Mouse (Mus musculus): ENCODE measurements around the gene Hrg. TPM values are rescaled to one million over a fixed set of nuclear protein-coding genes. Genes with fewer than 3 reads are reported as not detected.

Hrg gene
- not detected for total RNA-seq (2023)

GRCm38 (mm10) chr16:22950840-22951395 is at the start of gene Hrg:
TSS of gene Hrg (plus strand) at chr16:22951072.

DNA sequence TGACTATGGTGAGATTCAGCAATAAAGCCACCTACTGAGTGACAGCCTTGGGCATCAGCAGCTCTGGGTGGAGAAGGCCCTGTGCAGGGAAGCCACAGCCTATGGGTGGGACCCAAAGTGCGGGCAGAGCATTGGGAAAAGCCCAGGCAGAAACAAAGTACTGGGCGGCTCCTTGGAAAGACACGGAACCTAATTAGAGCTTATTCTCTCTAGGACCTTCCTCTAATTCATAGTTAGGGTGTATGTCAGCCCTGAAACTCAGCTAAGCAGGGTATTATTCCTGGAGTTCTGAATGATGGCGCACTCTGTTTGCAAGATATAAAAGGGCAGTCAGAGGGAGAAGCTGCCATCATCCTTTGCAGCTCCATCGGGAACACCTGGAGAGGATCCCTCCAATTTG is 32.8 kb upstream of the Hrg start, which contains the start of gene Fetub:
Fetub (plus strand) TSS at position 301 of the 400 bp plus-strand sequence.

Other genes starting within 250 kb of the Hrg start
- gene Crygs, start 139.5 kb upstream of the Hrg start, total RNA-seq (2023) = not detected
- gene Tbccd1, start 93.4 kb upstream of the Hrg start, total RNA-seq (2023) = 15.6 TPM
- 50.4 TPM for gene Dnajb11, start 93.2 kb upstream of the Hrg start, total RNA-seq (2023)
- gene Ahsg, start 59.8 kb upstream of the Hrg start, total RNA-seq (2023) = not detected
- gene Fetub, start 32.7 kb upstream of the Hrg start, total RNA-seq (2023) = not detected
- not detected for gene Kng2, start 78.4 kb downstream of the Hrg start, total RNA-seq (2023)
- gene Kng1, start 106.8 kb downstream of the Hrg start, total RNA-seq (2023) = not detected
- gene Eif4a2, start 156.4 kb downstream of the Hrg start, total RNA-seq (2023) = 1,004 TPM
- 6.0 TPM for gene Rfc4, start 176.7 kb downstream of the Hrg start, total RNA-seq (2023)
- gene Adipoq, start 195.5 kb downstream of the Hrg start, total RNA-seq (2023) = not detected

Data from CD4-positive naive resting alpha-beta T cell, adult 76 days (primary cell).